Mouse (Mus musculus): ENCODE results near the gene Foxn3.
A peak's percentile ranks its signal among the peaks of the same experiment; 100 is the strongest.

The Foxn3 gene

GRCm38 (mm10) chr12:99526571-99527140, 36.7 kb downstream of the Foxn3 start:
- no peak for DNase-seq (ENCODE audit: low spot score in 2 of 2)

GRCm38 (mm10) chr12:99522882-99523281, 40.5 kb downstream of the Foxn3 start:
- DNase-seq (ENCODE audit: low spot score in 2 of 2), result no peak

- no peak for DNase-seq (ENCODE audit: low spot score in 2 of 2)
Observed at GRCm38 (mm10) chr12:99519862-99520261, 43.5 kb downstream of the Foxn3 start.

GRCm38 (mm10) chr12:99519191-99519614, 44.2 kb downstream of the Foxn3 start:
- no peak for DNase-seq (ENCODE audit: low spot score in 2 of 2)

GRCm38 (mm10) chr12:99518640-99519039, 44.7 kb downstream of the Foxn3 start:
- DNase-seq (ENCODE audit: low spot score in 2 of 2), result no peak

- DNase-seq (ENCODE audit: low spot score in 2 of 2), result no peak
Observed at GRCm38 (mm10) chr12:99518126-99518525, 45.3 kb downstream of the Foxn3 start.

GRCm38 (mm10) chr12:99517296-99517695, 46.1 kb downstream of the Foxn3 start:
- no peak for DNase-seq (ENCODE audit: low spot score in 2 of 2)

- no peak for DNase-seq (ENCODE audit: low spot score in 2 of 2)
Observed at GRCm38 (mm10) chr12:99515481-99515880, 47.9 kb downstream of the Foxn3 start.

- no peak for DNase-seq (ENCODE audit: low spot score in 2 of 2)
Observed at GRCm38 (mm10) chr12:99511644-99512043, 51.7 kb downstream of the Foxn3 start.

GRCm38 (mm10) chr12:99510759-99511158, 52.6 kb downstream of the Foxn3 start:
- DNase-seq (ENCODE audit: low spot score in 2 of 2), result no peak

- DNase-seq (ENCODE audit: low spot score in 2 of 2), result no peak
Observed at GRCm38 (mm10) chr12:99502225-99502624, 61.2 kb downstream of the Foxn3 start.

- peak; percentile 23 to 38 for DNase-seq (ENCODE audit: low spot score in 2 of 2)
Observed at GRCm38 (mm10) chr12:99498978-99499694, 64.2 kb downstream of the Foxn3 start.

GRCm38 (mm10) chr12:99498189-99498977, 65.0 kb downstream of the Foxn3 start:
- DNase-seq (ENCODE audit: low spot score in 2 of 2), result no peak

GRCm38 (mm10) chr12:99496945-99497344, 66.4 kb downstream of the Foxn3 start:
- no peak for DNase-seq (ENCODE audit: low spot score in 2 of 2)

- no peak for DNase-seq (ENCODE audit: low spot score in 2 of 2)
Observed at GRCm38 (mm10) chr12:99490216-99490615, 73.2 kb downstream of the Foxn3 start.

- no peak for DNase-seq (ENCODE audit: low spot score in 2 of 2)
Observed at GRCm38 (mm10) chr12:99489001-99489592, 74.3 kb downstream of the Foxn3 start.

- no peak for DNase-seq (ENCODE audit: low spot score in 2 of 2)
Observed at GRCm38 (mm10) chr12:99480372-99480771, 83.0 kb downstream of the Foxn3 start.

- DNase-seq (ENCODE audit: low spot score in 2 of 2), result no peak
Observed at GRCm38 (mm10) chr12:99474176-99474575, 89.2 kb downstream of the Foxn3 start.

GRCm38 (mm10) chr12:99473406-99474133, 89.8 kb downstream of the Foxn3 start:
- DNase-seq (ENCODE audit: low spot score in 2 of 2), result no peak

GRCm38 (mm10) chr12:99471431-99471830, 92.0 kb downstream of the Foxn3 start:
- peak in 1 of 2 experiments; percentile 26 for DNase-seq (ENCODE audit: low spot score in 2 of 2)

GRCm38 (mm10) chr12:99467884-99468311, 95.5 kb downstream of the Foxn3 start:
- no peak for DNase-seq (ENCODE audit: low spot score in 2 of 2)

Data from right cerebral cortex, postnatal 36 days (tissue).